Mouse (Mus musculus) stomach, postnatal 0 days (tissue): ENCODE results near the gene Tsc22d1.

Source experiments
- CTCF ChIP-seq: IDR thresholded peaks from 2 replicates; pipeline ENCODE4 v1.5.1; 2016; ENCODE audit warnings: antibody characterized with exemption, low read depth, mild to moderate bottlenecking, moderate library complexity
- EP300 ChIP-seq: optimal IDR thresholded peaks from 2 replicates; pipeline ENCODE3; 2016; ENCODE audit warnings: antibody characterized with exemption

- TF ChIP-seq EP300 (no peak), CTCF (no peak)
Measured at GRCm38 (mm10) chr14:76556852-76557208, 142.1 kb downstream of the Tsc22d1 start, which contains the start of gene Serp2.
